Mouse (Mus musculus) gastrocnemius, adult 18-20 months (tissue): ENCODE measurements around the gene Fkbp7. TPM values are rescaled to one million over a fixed set of nuclear protein-coding genes. Genes with fewer than 3 reads are reported as not detected.

Experiments
- total RNA-seq, 2 experiments: library from RNA; stranded (reverse); gene quantifications; 2 replicates each; pipeline ENCODE4 v1.2.3; 2021

Gene Fkbp7
- total RNA-seq, 2 experiments from 2014 or later: 4.7 to 6.7 TPM

Other genes starting within 250 kb of the Fkbp7 start
- gene Prkra, start 25.1 kb downstream of the Fkbp7 start, total RNA-seq: 1 to 10 TPM; 3.0 TPM
- not detected for gene Pjvk, start 24.6 kb downstream of the Fkbp7 start, total RNA-seq
- gene Plekha3, start 2.2 kb upstream of the Fkbp7 start, total RNA-seq: 10 to 100 TPM; 10.7 TPM